Mouse (Mus musculus) effector memory CD4-positive, alpha-beta T cell, adult 7 months (primary cell): Measurements from ENCODE around the gene Gstt2. TPM values are rescaled to one million over a fixed set of nuclear protein-coding genes. Genes with fewer than 3 reads are reported as not detected.

ENCODE experiments used
- polyA plus RNA-seq: library from polyadenylated mRNA; unstranded; fragments of 100-300 nt; shearing (Covaris generic); gene quantifications from one replicate; pipeline ENCODE4 v1.2.1, GENCODE M21; 2017

Gstt2 gene
- 37.6 TPM for polyA plus RNA-seq

DNA sequence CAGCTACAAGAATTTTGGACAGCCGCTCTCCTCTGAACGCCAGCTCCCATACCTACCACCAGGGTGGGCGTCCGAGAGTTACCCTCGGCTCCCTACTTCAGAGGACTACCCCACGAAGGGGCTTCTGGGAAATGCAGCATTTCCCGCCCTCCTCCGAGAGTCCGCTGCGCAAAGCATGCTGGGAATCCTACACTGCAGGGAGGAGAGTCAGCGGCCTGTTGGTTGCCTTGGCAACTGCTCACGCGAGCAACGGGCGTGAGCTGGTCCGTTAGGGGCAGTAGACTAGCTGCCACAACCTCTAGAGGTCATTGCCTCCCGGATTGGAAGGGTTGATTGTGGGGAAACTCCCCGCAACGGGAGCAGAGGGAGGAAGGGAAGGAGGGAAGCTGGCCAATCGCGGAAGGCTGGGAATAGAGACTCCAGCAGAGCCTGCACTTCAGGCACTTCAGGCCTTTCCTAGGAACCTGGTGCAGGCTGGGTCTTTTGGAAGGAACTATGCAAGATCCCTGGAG lies at the start of gene Gstt2:
Gstt2 (minus strand) TSS at position 177 of the 512 bp plus-strand sequence.

DNA sequence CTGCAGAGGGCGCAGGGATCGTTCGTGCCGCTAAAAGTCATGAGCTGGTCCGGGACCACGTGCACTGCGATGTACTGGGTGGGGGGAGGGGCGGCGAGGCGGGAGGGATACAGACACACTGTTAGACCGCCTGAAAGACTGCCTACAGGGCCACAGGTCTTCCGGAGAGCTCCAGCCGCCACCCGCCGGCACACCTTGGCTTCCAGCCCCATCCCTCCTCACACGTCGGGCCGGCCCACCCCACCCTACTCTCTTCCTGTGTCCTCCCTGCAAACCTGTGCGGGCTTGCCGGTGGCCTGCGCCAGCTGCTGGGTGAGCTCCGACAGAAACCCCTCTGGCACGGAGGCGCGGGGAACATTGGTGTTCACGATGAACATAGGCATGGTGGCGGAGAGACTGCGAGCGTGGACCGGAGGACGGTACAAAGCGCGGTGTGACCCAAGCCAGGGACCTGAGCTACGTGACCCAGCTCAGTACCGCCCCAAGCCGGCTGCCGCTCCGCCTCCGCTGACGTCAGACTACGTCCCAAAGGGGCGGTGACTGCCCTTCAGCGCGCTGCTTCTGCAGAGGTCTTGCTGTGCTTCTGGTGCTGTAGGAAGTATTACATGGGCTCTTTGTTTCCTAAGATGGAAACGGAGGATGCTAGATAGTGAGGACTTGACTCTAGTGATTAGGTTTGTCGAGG lies 22.7 kb upstream of the Gstt2 start, which contains the start of gene Mif:
Mif (minus strand) TSS at position 455 of the 685 bp plus-strand sequence.

DNA sequence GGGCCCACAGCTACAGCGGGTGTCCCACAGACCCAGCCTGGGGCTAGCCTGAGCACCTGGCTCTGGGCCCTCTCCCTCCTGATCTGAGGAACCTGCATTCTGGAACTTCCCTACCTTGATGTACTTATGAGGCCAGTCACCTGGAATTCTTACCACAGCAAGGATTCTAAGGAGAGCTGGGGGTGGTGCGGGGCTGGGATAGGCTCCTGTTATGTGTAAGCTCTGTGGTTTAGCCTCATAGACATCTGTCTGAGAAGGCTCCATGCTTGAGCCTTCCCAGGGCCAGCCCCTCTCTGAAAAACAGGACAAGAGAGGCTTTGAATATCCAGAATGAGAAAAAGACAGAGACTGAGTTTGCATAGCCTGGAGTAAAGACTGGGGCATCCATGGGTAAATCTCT lies 14.8 kb downstream of the Gstt2 start, which contains the start of gene Gstt4:
Gstt4 (minus strand) TSS at position 101 of the 400 bp plus-strand sequence.

DNA sequence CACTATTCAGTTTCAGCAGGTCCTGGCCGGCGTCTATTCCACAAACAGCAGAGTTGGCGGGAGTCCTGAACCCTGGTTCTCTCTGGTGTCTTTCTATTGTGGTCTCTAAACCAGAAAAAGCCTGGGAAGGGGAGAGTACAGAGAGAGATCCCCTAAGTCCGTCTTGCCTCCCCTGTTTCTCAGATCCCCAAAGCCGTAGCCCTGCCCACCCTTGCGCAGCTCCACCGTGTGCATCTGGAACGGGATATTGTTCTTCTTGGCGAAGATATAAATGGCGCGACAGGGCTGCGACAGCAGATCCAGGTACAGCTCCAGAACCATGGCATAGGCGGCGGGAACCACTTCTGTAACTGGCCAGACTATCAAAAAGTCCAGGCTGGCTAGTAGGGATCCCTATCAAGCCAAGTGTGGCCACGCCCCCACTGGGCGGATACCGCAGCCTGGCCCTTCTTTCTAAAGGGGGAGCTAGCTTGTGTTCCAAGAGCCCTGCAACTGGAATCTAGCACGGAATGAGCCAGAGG lies 39.0 kb downstream of the Gstt2 start, which contains the start of gene Gstt1:
Gstt1 (minus strand) TSS at position 409 of the 521 bp plus-strand sequence.

Other genes with a start within 250 kb of the Gstt2 start
- 3.8 TPM for gene Ggt5, start 248.1 kb downstream of the Gstt2 start, polyA plus RNA-seq
- 6.2 TPM for gene Susd2, start 193.4 kb downstream of the Gstt2 start, polyA plus RNA-seq
- gene Cabin1, start 73.1 kb downstream of the Gstt2 start, polyA plus RNA-seq = 45.6 TPM
- gene Ddt, start 64.0 kb downstream of the Gstt2 start, polyA plus RNA-seq = 40.4 TPM
- gene Gm20441, start 56.5 kb downstream of the Gstt2 start, polyA plus RNA-seq = not detected
- gene Gstt3, start 56.0 kb downstream of the Gstt2 start, polyA plus RNA-seq = 2.7 TPM
- 0.38 TPM for gene Gstt1, start 38.8 kb downstream of the Gstt2 start, polyA plus RNA-seq
- gene Gstt4, start 14.9 kb downstream of the Gstt2 start, polyA plus RNA-seq = not detected
- 511 TPM for gene Mif, start 22.8 kb upstream of the Gstt2 start, polyA plus RNA-seq
- 0.48 TPM for gene Derl3, start 56.0 kb upstream of the Gstt2 start, polyA plus RNA-seq
- gene Smarcb1, start 84.2 kb upstream of the Gstt2 start, polyA plus RNA-seq = 41.5 TPM
- gene Chchd10, start 95.7 kb upstream of the Gstt2 start, polyA plus RNA-seq = 18.7 TPM
- gene Mmp11, start 99.1 kb upstream of the Gstt2 start, polyA plus RNA-seq = 0.77 TPM
- gene Gm867, start 103.2 kb upstream of the Gstt2 start, polyA plus RNA-seq = not detected
- gene Vpreb3, start 105.6 kb upstream of the Gstt2 start, polyA plus RNA-seq = 1.3 TPM
- 0.79 TPM for gene Gm5134, start 117.1 kb upstream of the Gstt2 start, polyA plus RNA-seq
- 32.4 TPM for gene Zfp280b, start 195.2 kb upstream of the Gstt2 start, polyA plus RNA-seq